Mouse (Mus musculus) kidney, embryonic 15.5 days (tissue): Measurements from ENCODE around the gene Gdf3. TPM values are rescaled to one million over a fixed set of nuclear protein-coding genes. Genes with fewer than 3 reads are reported as not detected.

Source experiments
- polyA plus RNA-seq: library from polyadenylated mRNA; unstranded; fragments of >200 nt; fragmentation: Nextera tagmentation; extraction: Ambion mirVana; gene quantifications from 2 replicates; pipeline ENCODE4 v1.2.1, GENCODE M21; 2015

Gene Gdf3
- polyA plus RNA-seq, 1 experiment from 2014 or later, result not detected

Other genes with a start within 250 kb of the Gdf3 start
- 15.3 and 16.2 TPM in 2 replicates for gene Rimklb, start 111.3 kb downstream of the Gdf3 start, polyA plus RNA-seq
- gene Mfap5, start 104.2 kb downstream of the Gdf3 start, polyA plus RNA-seq, result 23.4 and 32.8 TPM in 2 replicates
- not detected in 2 replicates for gene Aicda, start 56.3 kb downstream of the Gdf3 start, polyA plus RNA-seq
- gene Apobec1, start 7.6 kb downstream of the Gdf3 start, polyA plus RNA-seq, result 3.3 and 4.3 TPM in 2 replicates
- gene Dppa3, start 16.3 kb upstream of the Gdf3 start, polyA plus RNA-seq, result not detected in 2 replicates
- 0.14 TPM in 1 of 2 replicates, not detected in the other for gene Nanog, start 97.4 kb upstream of the Gdf3 start, polyA plus RNA-seq
- 7.8 and 10.4 TPM in 2 replicates for gene Slc2a3, start 191.6 kb upstream of the Gdf3 start, polyA plus RNA-seq
- 6.0 and 6.3 TPM in 2 replicates for gene Foxj2, start 209.8 kb upstream of the Gdf3 start, polyA plus RNA-seq
- gene C3ar1, start 246.1 kb upstream of the Gdf3 start, polyA plus RNA-seq, result 1.9 and 2.1 TPM in 2 replicates